Mouse (Mus musculus) cerebellum, adult 11 months (tissue): ENCODE data around the gene Prr14l.
"Not testable (repeated sequence)": the region's sequence is repeated elsewhere in the genome, so short reads cannot be mapped to it uniquely, and the experiment has no call there.

Experiments
- DNase-seq: peaks from one replicate; pipeline ENCODE4 v3.0.0; 2022

Gene Prr14l

DNA sequence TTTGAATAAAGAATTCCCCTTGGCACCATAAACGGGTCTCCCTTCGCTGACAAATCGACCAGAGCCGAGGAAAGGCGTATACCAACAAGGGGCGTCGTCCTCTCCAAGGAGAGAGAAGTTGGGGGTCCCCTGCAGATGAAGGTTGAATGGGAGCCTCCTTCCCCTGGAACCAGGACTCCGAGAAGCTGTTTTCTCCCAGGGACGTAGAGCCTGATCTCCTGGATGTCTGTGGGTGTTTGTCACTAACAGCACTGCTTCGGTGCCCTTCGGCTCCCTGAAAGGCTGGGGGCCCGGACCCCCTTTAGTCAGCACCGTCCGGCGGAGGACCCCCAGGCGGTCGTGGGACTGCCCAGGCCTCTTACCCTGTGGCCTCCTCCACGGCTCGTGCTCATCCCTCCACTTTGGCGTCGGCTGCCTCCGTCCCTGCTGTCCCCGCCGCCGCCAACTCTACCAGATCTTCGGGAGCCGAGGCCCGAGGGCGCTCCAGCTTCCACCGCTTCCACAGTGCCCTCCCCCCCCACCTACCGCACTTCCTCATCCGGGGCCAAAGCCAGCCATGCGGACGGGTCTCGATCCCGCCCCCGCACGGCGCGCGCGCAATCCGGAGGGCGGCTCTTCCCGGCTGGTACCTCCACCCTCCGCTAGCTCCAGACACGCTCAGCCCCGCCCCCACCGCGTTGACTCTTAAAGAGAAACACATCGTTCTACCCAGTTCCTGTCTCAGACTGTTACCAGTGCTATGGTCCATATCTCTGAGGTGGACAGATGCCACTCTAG lies at the start of gene Prr14l:
Gene Prr14l, minus strand, starts transcription at position 526 of the 777 bp plus-strand sequence.
- DNase-seq, result peak; percentile 99

DNA sequence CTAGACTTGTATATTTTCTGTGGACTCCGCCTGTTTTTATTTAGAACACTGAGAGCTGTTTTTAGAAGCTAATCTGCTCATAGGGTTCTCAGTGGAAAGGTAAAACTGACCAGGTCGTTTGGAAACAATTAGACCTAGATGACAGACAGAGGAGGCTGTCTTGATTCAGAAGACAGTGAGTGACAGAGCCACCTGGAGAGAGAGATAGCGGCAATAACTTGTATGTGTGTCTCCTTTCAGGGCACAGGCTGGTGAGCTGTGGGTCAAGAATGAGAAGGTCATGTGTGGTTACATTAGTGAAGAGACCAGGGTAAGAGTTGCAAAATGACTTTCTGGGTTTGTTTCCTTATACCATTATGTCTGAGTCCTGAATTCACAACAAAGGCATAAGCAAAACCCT lies 32.7 kb upstream of the Prr14l start:
- DNase-seq, result no peak

DNA sequence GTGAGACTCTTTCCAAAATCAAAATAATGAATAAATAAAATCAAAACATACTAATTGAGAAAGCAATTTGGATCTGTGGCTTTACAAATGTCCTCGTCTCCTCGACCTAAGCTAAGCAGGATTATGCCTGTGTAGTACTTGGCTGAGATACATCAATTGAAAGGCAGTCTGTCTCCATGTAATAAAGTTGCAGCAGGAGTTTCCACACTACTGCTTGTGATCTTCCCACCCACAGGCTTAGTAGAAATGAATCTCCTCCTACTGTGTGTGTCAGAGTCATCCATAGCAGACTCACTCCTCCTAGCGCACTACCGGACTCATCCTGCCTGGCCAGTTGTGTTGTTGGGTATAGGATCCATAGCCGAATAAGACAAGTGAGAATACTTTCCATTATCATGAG lies 18.3 kb upstream of the Prr14l start:
- no peak for DNase-seq

GRCm38 (mm10) chr5:32869389-32870024 lies 15.5 kb upstream of the Prr14l start:
- DNase-seq, result no peak

- DNase-seq, result peak; percentile 92
Observed at GRCm38 (mm10) chr5:32863253-32864228, 9.5 kb upstream of the Prr14l start, which contains the start of gene Depdc5. Depdc5 (plus strand) TSS chr5:32863701.

- no peak for DNase-seq
Observed at GRCm38 (mm10) chr5:32862469-32863132, 8.5 kb upstream of the Prr14l start.

DNA sequence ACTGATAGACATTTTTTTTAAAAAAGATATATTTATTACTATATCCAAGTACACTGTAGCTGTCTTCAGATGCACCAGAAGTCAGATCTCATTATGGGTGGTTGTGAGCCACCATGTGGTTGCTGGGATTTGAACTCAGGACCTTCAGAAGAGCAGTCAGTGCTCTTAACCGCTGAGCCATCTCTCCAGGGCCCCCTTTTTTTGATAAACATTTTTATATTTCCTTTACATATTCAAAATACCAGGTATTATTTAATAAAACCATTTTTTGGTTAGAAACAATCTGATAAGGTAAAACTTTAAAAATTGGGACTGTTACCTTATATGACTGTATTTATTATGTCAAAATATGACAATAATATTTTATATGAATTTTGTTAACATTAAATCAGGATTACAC lies 7.0 kb upstream of the Prr14l start:
- no peak for DNase-seq

DNA sequence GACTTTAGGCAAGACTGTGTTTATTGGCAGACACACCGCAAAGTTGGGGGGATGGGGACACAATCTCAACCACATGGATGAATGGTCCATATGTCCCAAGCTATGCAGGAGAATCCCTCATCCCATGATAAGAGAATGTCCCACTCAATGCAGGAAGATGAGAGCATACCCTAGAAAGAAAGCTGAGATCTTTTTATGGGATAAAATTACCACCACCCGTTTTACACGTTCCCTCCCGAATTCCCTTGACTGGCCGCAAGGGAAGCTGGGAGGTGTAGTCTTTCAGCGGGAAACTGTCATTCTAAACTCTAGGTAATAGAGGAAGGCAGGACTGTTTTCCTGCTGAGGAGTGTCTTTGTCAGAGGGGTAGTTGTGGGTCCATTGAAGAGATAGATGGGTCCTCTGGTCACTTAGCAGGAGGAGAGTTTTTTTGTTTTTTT lies 3.7 kb upstream of the Prr14l start:
- peak; percentile 40 for DNase-seq

DNA sequence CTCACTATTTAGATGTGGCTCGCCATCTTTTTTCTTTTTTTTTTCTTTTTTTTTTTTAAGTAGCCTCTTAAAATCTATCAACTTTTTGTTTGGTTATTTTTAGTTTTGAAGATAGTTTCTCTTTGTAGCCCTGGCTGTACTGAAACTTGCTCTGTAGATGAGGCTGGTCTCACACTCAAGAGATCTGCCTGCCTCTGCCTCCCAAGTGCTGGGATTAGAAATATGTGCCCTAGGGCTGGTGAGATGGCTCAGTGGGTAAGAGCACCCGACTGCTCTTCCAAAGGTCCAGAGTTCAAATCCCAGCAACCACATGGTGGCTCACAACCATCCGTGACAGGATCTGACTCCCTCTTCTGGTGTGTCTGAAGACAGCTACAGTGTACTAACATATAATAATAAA lies 1.2 kb upstream of the Prr14l start:
- DNase-seq, result not testable (repeated sequence)

DNA sequence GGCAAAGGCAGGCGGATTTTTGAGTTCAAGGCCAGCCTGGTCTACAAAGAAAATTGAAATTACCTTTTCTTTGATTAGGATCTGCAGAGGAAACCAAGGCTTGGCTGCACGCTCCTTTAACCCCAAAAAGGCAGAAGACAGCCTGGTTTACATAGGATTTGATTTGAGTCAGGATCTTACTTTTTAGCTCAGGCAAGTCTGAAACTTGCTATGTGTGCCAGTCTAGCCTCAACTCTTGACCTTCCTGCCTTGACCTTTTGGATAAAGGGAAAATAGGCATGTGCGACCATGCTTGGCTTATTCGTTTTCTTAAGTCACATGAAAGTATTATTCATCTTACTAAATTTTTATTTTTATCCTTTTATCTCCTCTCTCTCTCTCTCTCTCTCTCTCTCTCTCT lies 762 bp upstream of the Prr14l start:
- no peak for DNase-seq

- no peak for DNase-seq
Observed at GRCm38 (mm10) chr5:32852026-32852425, 2.0 kb downstream of the Prr14l start.

DNA sequence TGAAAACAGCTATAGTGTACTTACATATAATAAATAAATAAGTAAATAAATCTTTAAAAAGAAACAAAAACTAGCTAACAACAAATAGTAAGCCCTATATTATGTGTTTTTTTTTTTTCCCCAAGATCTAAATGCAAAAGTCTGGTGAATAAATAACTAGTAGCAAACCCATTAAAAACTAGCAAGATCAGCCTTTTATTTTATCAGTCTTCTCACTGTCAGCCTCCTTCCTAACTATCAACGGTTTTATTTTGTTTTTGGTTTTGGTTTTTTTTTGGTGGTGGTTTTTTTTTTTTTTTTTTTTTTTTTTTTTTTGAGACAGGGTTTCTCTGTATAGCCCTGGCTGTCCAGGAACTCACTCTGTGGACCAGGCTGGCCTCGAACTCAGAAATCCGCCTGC lies 4.5 kb downstream of the Prr14l start:
- not testable (repeated sequence) for DNase-seq

- no peak for DNase-seq
Observed at GRCm38 (mm10) chr5:32849178-32849577, 4.9 kb downstream of the Prr14l start.

GRCm38 (mm10) chr5:32840029-32840428 lies 14.0 kb downstream of the Prr14l start:
- no peak for DNase-seq

DNA sequence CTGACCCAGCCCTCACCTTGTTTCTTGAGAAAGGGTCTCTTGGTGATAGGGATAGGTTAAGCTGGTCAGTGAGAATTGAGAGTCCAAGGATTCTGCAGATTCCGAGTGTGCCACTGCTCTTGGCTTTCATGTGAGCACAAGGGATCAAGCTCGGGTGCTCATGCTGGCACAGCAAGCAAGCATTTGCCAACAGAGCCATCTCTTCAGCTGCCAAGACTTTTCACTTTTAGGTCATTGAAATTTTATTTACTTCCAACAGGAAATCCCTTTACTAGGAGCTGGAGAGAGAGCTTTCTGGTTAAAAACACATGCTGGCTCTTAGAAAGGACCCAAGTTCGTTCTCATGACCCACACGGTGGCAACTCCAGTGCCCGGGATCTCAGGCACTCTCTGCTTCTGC lies 17.1 kb downstream of the Prr14l start:
- DNase-seq, result no peak

- no peak for DNase-seq
Observed at GRCm38 (mm10) chr5:32834497-32834896, 19.6 kb downstream of the Prr14l start.

DNA sequence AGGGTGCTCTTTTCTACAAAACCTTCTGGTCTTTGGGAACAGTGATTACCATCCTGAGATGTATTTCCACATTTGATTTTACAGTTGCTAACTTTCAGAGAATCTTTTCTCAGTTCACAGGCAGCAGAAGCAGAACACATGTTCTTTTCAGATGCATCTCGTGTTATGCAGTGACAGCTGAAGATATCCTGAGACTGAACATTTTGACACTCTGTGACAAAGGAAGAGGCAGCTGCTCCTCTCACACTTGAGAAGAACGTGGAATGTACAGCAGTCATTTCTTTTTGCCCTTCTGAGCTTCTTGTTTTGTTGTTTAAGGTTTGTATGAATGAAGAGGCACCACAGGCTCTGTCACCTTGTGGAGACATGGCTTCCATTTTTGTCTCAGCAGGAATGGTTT lies 24.0 kb downstream of the Prr14l start:
- DNase-seq, result no peak

- DNase-seq, result not testable (repeated sequence)
Observed at GRCm38 (mm10) chr5:32828766-32829165, 25.3 kb downstream of the Prr14l start.

GRCm38 (mm10) chr5:32827009-32827408 lies 27.0 kb downstream of the Prr14l start, which contains the start of gene Gm20671:
Gm20671 (minus strand) TSS chr5:32827109.
- no peak for DNase-seq

DNA sequence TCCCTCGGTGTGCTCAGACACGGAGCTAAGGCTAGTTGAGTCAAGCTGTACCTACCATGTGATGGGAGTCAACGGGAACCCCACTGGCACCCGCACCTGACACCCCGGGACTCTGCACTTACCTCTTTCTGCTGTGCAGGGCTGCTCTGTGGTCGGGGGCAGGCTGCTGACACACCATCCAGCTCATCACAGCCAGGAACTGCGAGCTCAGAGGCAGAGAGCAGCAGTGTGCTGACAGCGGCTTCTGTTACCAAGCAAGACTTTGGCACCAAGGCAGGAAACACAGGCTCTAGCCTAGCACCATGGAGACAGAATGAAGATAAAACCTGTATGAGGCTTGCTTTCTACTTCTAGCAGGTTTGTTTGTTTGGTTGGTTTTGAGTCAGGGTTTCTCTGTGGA lies 33.6 kb downstream of the Prr14l start:
- no peak for DNase-seq

DNA sequence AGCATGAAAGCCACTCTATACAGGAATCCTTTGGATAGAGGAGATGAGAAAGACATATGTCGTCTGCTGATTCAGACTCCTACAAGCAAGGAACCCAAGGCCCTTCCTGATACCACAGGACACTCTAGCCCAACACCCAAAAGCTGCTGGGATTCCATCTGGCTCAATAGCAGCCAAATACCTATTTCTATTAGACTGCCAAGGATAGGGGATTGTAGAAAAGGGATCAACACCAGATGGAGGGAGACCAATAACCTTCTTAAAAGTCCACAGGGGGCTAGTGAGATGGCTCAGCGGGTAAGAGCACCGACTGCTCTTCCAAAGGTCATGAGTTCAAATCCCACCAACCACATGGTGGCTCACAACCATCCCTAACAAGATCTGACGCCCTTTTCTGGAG lies 38.7 kb downstream of the Prr14l start:
- DNase-seq, result peak; percentile 20

DNA sequence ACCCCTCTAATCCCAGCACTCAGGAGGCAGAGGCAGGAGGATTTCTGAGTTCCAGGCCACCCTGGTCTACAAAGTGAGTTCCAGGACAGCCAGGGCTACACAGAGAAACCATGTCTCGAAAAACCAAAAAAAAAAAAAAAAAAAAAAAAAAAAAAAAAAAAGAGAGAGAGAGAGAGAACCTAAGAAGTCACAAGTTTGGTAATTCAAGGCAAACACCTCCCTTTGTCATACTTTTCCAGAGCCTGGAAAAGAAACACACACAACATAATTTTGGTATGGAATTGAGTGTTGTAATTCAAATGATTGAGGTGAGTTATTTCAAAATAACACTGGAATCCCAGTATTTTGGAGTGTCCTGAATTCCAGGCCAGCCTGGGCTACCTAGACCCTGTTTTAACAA lies 67.6 kb downstream of the Prr14l start:
- DNase-seq, result not testable (repeated sequence)
